ENCODE assay signal across 11 mouse cellular contexts in genomic region chr3:66738201-66739062, GRCm38 (mm10).
A peak's percentile ranks its signal among the peaks of the same experiment; 100 is the strongest.
DNase-seq lines count a peak whose midpoint lies in the region; ATAC-seq and TF ChIP-seq lines count a peak whose summit lies in the region.
"Had no signal": no experiment of that assay in that cellular context is flagged by ENCODE, and none has a peak within 500 bp of the region (broad histone marks: within the 10 kb centered on the region; RNA-seq: fewer than 3 reads in every experiment).

No protein-coding gene starts in this region.

- H3K4me3 ChIP-seq in liver, adult 2 months (ENCODE audit: insufficient read depth, low read depth, low read length), result no peak overlapping the region
- H3K4me3 ChIP-seq in liver, embryonic 12.5 days, result no peak overlapping the region
- H3K4me3 ChIP-seq in hindbrain, embryonic 12.5 days, result no peak overlapping the region
- no peak overlapping the region for H3K4me3 ChIP-seq in midbrain, embryonic 13.5 days (replicated peaks)
- H3K4me3 ChIP-seq: embryonic facial prominence, embryonic 13.5 days; liver, embryonic 13.5 days had no signal

- H3K27me3 ChIP-seq in liver, adult 2 months (ENCODE audit: control insufficient read depth, insufficient read depth, low read length), result no peaks in the 10 kb centered on the region
- no peaks in the 10 kb centered on the region for H3K27me3 ChIP-seq in liver, embryonic 12.5 days (replicated peaks)
- peaks cover 8% of the 10 kb centered on the region; the same call in 1 of the 2 replicates for H3K27me3 ChIP-seq in hindbrain, embryonic 12.5 days
- peaks cover 11% of the 10 kb centered on the region; the same call in 1 of the 2 replicates for H3K27me3 ChIP-seq in midbrain, embryonic 13.5 days
- H3K27me3 ChIP-seq: liver, embryonic 13.5 days had no signal

- WGBS in liver, adult 2 months, result 58% methylated on average over 12 of the region's 12 CpGs
- 66% methylated on average over 12 of the region's 12 CpGs for WGBS in liver, embryonic 12.5 days (ENCODE audit: insufficient replicate concordance)
- WGBS in hindbrain, embryonic 12.5 days, result 76% methylated on average over 12 of the region's 12 CpGs
- WGBS in midbrain, embryonic 13.5 days, result 83% methylated on average over 12 of the region's 12 CpGs

- peak; percentile 68 to 72 for DNase-seq in cerebellum, postnatal 10 days
- DNase-seq in cerebellum, adult 8-10 months, result no peak
- DNase-seq in liver, adult 2 months (ENCODE audit: extremely low read depth, low read depth, low spot score), result peak; percentile 65
- DNase-seq in thymus, postnatal 25 days, result no peak
- DNase-seq in T-cell, adult 2 months (ENCODE audit: low spot score), result no peak
- DNase-seq: liver, embryonic 13.5 days; thymus, postnatal 14 days had no signal

- H3K4me2 ChIP-seq in liver, embryonic 12.5 days, result no peak overlapping the region
- H3K4me2 ChIP-seq in hindbrain, embryonic 12.5 days (replicated peaks), result no peak overlapping the region
- H3K4me2 ChIP-seq in midbrain, embryonic 13.5 days (replicated peaks), result no peak overlapping the region
- H3K4me2 ChIP-seq: embryonic facial prominence, embryonic 13.5 days; liver, embryonic 13.5 days had no signal

- no peak for TF ChIP-seq CTCF in liver, adult 2 months (IDR thresholded peaks at IDR 0.05; ENCODE audit: low read depth, low read length)

- no peaks in the 10 kb centered on the region for H3K9me3 ChIP-seq in liver, embryonic 12.5 days (replicated peaks)
- no peaks in the 10 kb centered on the region for H3K9me3 ChIP-seq in hindbrain, embryonic 12.5 days (replicated peaks)
- no peaks in the 10 kb centered on the region for H3K9me3 ChIP-seq in midbrain, embryonic 13.5 days
- H3K9me3 ChIP-seq: embryonic facial prominence, embryonic 13.5 days; liver, embryonic 13.5 days had no signal

- TF ChIP-seq POLR2A in liver, adult 2 months (IDR thresholded peaks at IDR 0.05; ENCODE audit: extremely low read depth, insufficient read depth, low read length), result no peak

- no peak overlapping the region for H3K9ac ChIP-seq in liver, adult 2 months (ENCODE audit: low read depth, low read length)
- no peak overlapping the region for H3K9ac ChIP-seq in liver, embryonic 12.5 days
- H3K9ac ChIP-seq in hindbrain, embryonic 12.5 days, result no peak overlapping the region
- no peak overlapping the region for H3K9ac ChIP-seq in midbrain, embryonic 13.5 days (replicated peaks)
- H3K9ac ChIP-seq: embryonic facial prominence, embryonic 13.5 days; liver, embryonic 13.5 days had no signal

- H3K4me1 ChIP-seq in liver, adult 2 months (ENCODE audit: control insufficient read depth, insufficient read depth, low read length), result no peaks in the 10 kb centered on the region
- H3K4me1 ChIP-seq in liver, embryonic 12.5 days, result no peaks in the 10 kb centered on the region
- H3K4me1 ChIP-seq in hindbrain, embryonic 12.5 days, result peaks cover 7% of the 10 kb centered on the region; the same call in 1 of the 2 replicates
- H3K4me1 ChIP-seq in midbrain, embryonic 13.5 days (replicated peaks), result peaks cover 20% of the 10 kb centered on the region
- H3K4me1 ChIP-seq: liver, embryonic 13.5 days had no signal

- H3K27ac ChIP-seq in liver, adult 2 months (replicated peaks; ENCODE audit: insufficient read depth, low read depth, low read length), result no peak overlapping the region
- no peak overlapping the region for H3K27ac ChIP-seq in liver, embryonic 12.5 days
- H3K27ac ChIP-seq in hindbrain, embryonic 12.5 days, result no peak overlapping the region
- no peak overlapping the region for H3K27ac ChIP-seq in midbrain, embryonic 13.5 days
- H3K27ac ChIP-seq: embryonic facial prominence, embryonic 13.5 days; liver, embryonic 13.5 days had no signal

- H3K79me2 ChIP-seq in liver, adult 2 months (ENCODE audit: control insufficient read depth, insufficient read depth, low read length), result no peaks in the 10 kb centered on the region

- H3K36me3 ChIP-seq in liver, adult 2 months (ENCODE audit: control insufficient read depth, insufficient read depth, low read length), result no peaks in the 10 kb centered on the region
- no peaks in the 10 kb centered on the region for H3K36me3 ChIP-seq in liver, embryonic 12.5 days
- H3K36me3 ChIP-seq in hindbrain, embryonic 12.5 days, result no peaks in the 10 kb centered on the region
- H3K36me3 ChIP-seq in midbrain, embryonic 13.5 days, result no peaks in the 10 kb centered on the region
- H3K36me3 ChIP-seq: embryonic facial prominence, embryonic 13.5 days; liver, embryonic 13.5 days had no signal

- no peak for ATAC-seq in liver, embryonic 12.5 days
- ATAC-seq in hindbrain, embryonic 12.5 days (ENCODE audit: low FRiP score), result peak; percentile 32; the same call in 1 of the 2 replicates
- ATAC-seq in midbrain, embryonic 13.5 days, result peak; percentile 44

Comparison
In these comparisons a context has a peak if more than half of its experiments do, and no peak if none do; other contexts are left out.
1. DNase-seq: peak in cerebellum, postnatal 10 days (2 of 2) and liver, adult 2 months (single experiment); none in cerebellum, adult 8-10 months (single experiment), thymus, postnatal 25 days (single experiment) and T-cell, adult 2 months (single experiment).